Mouse (Mus musculus): Measurements from ENCODE around the gene Map1lc3b.

The Map1lc3b gene

GRCm38 (mm10) chr8:121590203-121591177 is at the start of gene Map1lc3b:
TSS of gene Map1lc3b (plus strand) at chr8:121590361.
- peak; percentile 96 to 98 for DNase-seq (ENCODE audit: low spot score in 2 of 2)

GRCm38 (mm10) chr8:121541862-121542261 is 48.3 kb upstream of the Map1lc3b start:
- no peak for DNase-seq (ENCODE audit: low spot score in 2 of 2)

GRCm38 (mm10) chr8:121542901-121543300 is 47.3 kb upstream of the Map1lc3b start:
- no peak for DNase-seq (ENCODE audit: low spot score in 2 of 2)

GRCm38 (mm10) chr8:121544276-121544785 is 45.8 kb upstream of the Map1lc3b start, which contains the start of gene 1700018B08Rik:
TSS of gene 1700018B08Rik (minus strand) at chr8:121544320.
- DNase-seq (ENCODE audit: low spot score in 2 of 2): no peak

GRCm38 (mm10) chr8:121544936-121545335 is 45.2 kb upstream of the Map1lc3b start:
- no peak for DNase-seq (ENCODE audit: low spot score in 2 of 2)

- peak; percentile 61 to 84 for DNase-seq (ENCODE audit: low spot score in 2 of 2)
Measured at GRCm38 (mm10) chr8:121547132-121547531, 43.0 kb upstream of the Map1lc3b start.

- DNase-seq (ENCODE audit: low spot score in 2 of 2): no peak
Measured at GRCm38 (mm10) chr8:121550056-121550455, 40.1 kb upstream of the Map1lc3b start.

GRCm38 (mm10) chr8:121551065-121551985 is 38.8 kb upstream of the Map1lc3b start:
- no peak for DNase-seq (ENCODE audit: low spot score in 2 of 2)

- no peak for DNase-seq (ENCODE audit: low spot score in 2 of 2)
Measured at GRCm38 (mm10) chr8:121552506-121552905, 37.7 kb upstream of the Map1lc3b start.

- DNase-seq (ENCODE audit: low spot score in 2 of 2): no peak
Measured at GRCm38 (mm10) chr8:121553831-121554475, 36.2 kb upstream of the Map1lc3b start.

- no peak for DNase-seq (ENCODE audit: low spot score in 2 of 2)
Measured at GRCm38 (mm10) chr8:121557746-121558145, 32.4 kb upstream of the Map1lc3b start.

- no peak for DNase-seq (ENCODE audit: low spot score in 2 of 2)
Measured at GRCm38 (mm10) chr8:121558538-121558937, 31.6 kb upstream of the Map1lc3b start.

GRCm38 (mm10) chr8:121559801-121560200 is 30.4 kb upstream of the Map1lc3b start:
- no peak for DNase-seq (ENCODE audit: low spot score in 2 of 2)

GRCm38 (mm10) chr8:121560432-121561100 is 29.6 kb upstream of the Map1lc3b start:
- DNase-seq (ENCODE audit: low spot score in 2 of 2): no peak

- DNase-seq (ENCODE audit: low spot score in 2 of 2): no peak
Measured at GRCm38 (mm10) chr8:121561636-121562345, 28.4 kb upstream of the Map1lc3b start.

- DNase-seq (ENCODE audit: low spot score in 2 of 2): no peak
Measured at GRCm38 (mm10) chr8:121562941-121563351, 27.2 kb upstream of the Map1lc3b start.

- no peak for DNase-seq (ENCODE audit: low spot score in 2 of 2)
Measured at GRCm38 (mm10) chr8:121563701-121564100, 26.5 kb upstream of the Map1lc3b start.

GRCm38 (mm10) chr8:121568321-121568720 is 21.8 kb upstream of the Map1lc3b start:
- DNase-seq (ENCODE audit: low spot score in 2 of 2): no peak

GRCm38 (mm10) chr8:121570335-121570734 is 19.8 kb upstream of the Map1lc3b start:
- no peak for DNase-seq (ENCODE audit: low spot score in 2 of 2)

GRCm38 (mm10) chr8:121570801-121571200 is 19.4 kb upstream of the Map1lc3b start:
- no peak for DNase-seq (ENCODE audit: low spot score in 2 of 2)

Measured in frontal cortex, postnatal 36 days (tissue).